ENCODE assay signal across 30 mouse cellular contexts in genomic region chr8:11692455-11692854, GRCm38 (mm10). TPM values are rescaled to one million over a fixed set of nuclear protein-coding genes. Genes with fewer than 3 reads are reported as not detected.
DNase-seq lines count a peak whose midpoint lies in the region; ATAC-seq and TF ChIP-seq lines count a peak whose summit lies in the region.
"Had no signal": no experiment of that assay in that cellular context is flagged by ENCODE, and none has a peak within 500 bp of the region (broad histone marks: within the 10 kb centered on the region; RNA-seq: fewer than 3 reads in every experiment).

No protein-coding gene starts in this region.

- no peak overlapping the region for H3K4me3 ChIP-seq in intestine, embryonic 15.5 days (replicated peaks)
- no peak overlapping the region for H3K4me3 ChIP-seq in intestine, postnatal 0 days (ENCODE audit: low read depth, low read length)
- no peak overlapping the region for H3K4me3 ChIP-seq in intestine, embryonic 16.5 days (ENCODE audit: low read length)
- H3K4me3 ChIP-seq: embryonic facial prominence, embryonic 12.5 days; embryonic facial prominence, embryonic 15.5 days; forebrain, embryonic 12.5 days; forebrain, embryonic 15.5 days; heart, embryonic 13.5 days; hindbrain, embryonic 13.5 days had no signal

- no peaks in the 10 kb centered on the region for H3K36me3 ChIP-seq in intestine, embryonic 15.5 days
- no peaks in the 10 kb centered on the region for H3K36me3 ChIP-seq in intestine, postnatal 0 days (ENCODE audit: control insufficient read depth, insufficient read depth)
- no peaks in the 10 kb centered on the region for H3K36me3 ChIP-seq in intestine, embryonic 16.5 days (ENCODE audit: control insufficient read depth, insufficient read depth, low read length)
- H3K36me3 ChIP-seq: embryonic facial prominence, embryonic 12.5 days; embryonic facial prominence, embryonic 15.5 days; forebrain, embryonic 12.5 days; forebrain, embryonic 15.5 days; heart, embryonic 13.5 days; hindbrain, embryonic 13.5 days had no signal

- no peaks in the 10 kb centered on the region for H3K9me3 ChIP-seq in intestine, embryonic 15.5 days
- 0 out of 2 replicates have a peak, but pooled peaks cover 2% of the 10 kb centered on the region for H3K9me3 ChIP-seq in intestine, postnatal 0 days (ENCODE audit: control insufficient read depth)
- H3K9me3 ChIP-seq in intestine, embryonic 16.5 days (ENCODE audit: control insufficient read depth, low read length), result no peaks in the 10 kb centered on the region
- H3K9me3 ChIP-seq: embryonic facial prominence, embryonic 12.5 days; embryonic facial prominence, embryonic 15.5 days; forebrain, embryonic 12.5 days; forebrain, embryonic 15.5 days; heart, embryonic 13.5 days; hindbrain, embryonic 13.5 days had no signal

- TF ChIP-seq CTCF in intestine, postnatal 0 days (IDR thresholded peaks at IDR 0.05; ENCODE audit: low read depth), result no peak

- WGBS in intestine, embryonic 15.5 days, result 26% methylated on average over 1 of the region's 1 CpGs
- 9% methylated on average over 1 of the region's 1 CpGs for WGBS in intestine, postnatal 0 days
- WGBS in intestine, embryonic 16.5 days, result 32% methylated on average over 1 of the region's 1 CpGs

- H3K4me1 ChIP-seq in intestine, embryonic 15.5 days (replicated peaks), result no peaks in the 10 kb centered on the region
- no peaks in the 10 kb centered on the region for H3K4me1 ChIP-seq in intestine, postnatal 0 days (replicated peaks; ENCODE audit: control insufficient read depth, insufficient read depth, low read length)
- no peaks in the 10 kb centered on the region for H3K4me1 ChIP-seq in intestine, embryonic 16.5 days (ENCODE audit: control insufficient read depth, insufficient read depth, low read length)
- H3K4me1 ChIP-seq: embryonic facial prominence, embryonic 12.5 days; embryonic facial prominence, embryonic 15.5 days; forebrain, embryonic 15.5 days; hindbrain, embryonic 13.5 days had no signal

- H3K4me2 ChIP-seq in intestine, embryonic 15.5 days (replicated peaks), result no peak overlapping the region
- H3K4me2 ChIP-seq in intestine, postnatal 0 days (replicated peaks; ENCODE audit: low read depth), result no peak overlapping the region
- H3K4me2 ChIP-seq in intestine, embryonic 16.5 days (ENCODE audit: low read depth, low read length), result no peak overlapping the region
- H3K4me2 ChIP-seq: embryonic facial prominence, embryonic 12.5 days; embryonic facial prominence, embryonic 15.5 days; forebrain, embryonic 12.5 days; forebrain, embryonic 15.5 days; heart, embryonic 13.5 days; hindbrain, embryonic 13.5 days had no signal

- no peak overlapping the region for H3K9ac ChIP-seq in intestine, embryonic 15.5 days
- H3K9ac ChIP-seq in intestine, postnatal 0 days (ENCODE audit: low read depth, low read length), result no peak overlapping the region
- H3K9ac ChIP-seq in intestine, embryonic 16.5 days (ENCODE audit: low read depth, low read length), result no peak overlapping the region
- H3K9ac ChIP-seq: embryonic facial prominence, embryonic 12.5 days; embryonic facial prominence, embryonic 15.5 days; forebrain, embryonic 12.5 days; forebrain, embryonic 15.5 days; heart, embryonic 13.5 days; hindbrain, embryonic 13.5 days had no signal

- H3K27ac ChIP-seq in intestine, embryonic 15.5 days, result no peak overlapping the region
- no peak overlapping the region for H3K27ac ChIP-seq in intestine, postnatal 0 days (ENCODE audit: low read depth, low read length)
- no peak overlapping the region for H3K27ac ChIP-seq in intestine, embryonic 16.5 days (ENCODE audit: low read length)
- H3K27ac ChIP-seq: embryonic facial prominence, embryonic 12.5 days; embryonic facial prominence, embryonic 15.5 days; forebrain, embryonic 12.5 days; forebrain, embryonic 15.5 days; heart, embryonic 13.5 days; hindbrain, embryonic 13.5 days had no signal

- ATAC-seq in intestine, embryonic 15.5 days, result peak; percentile 43; the same call in 1 of the 2 replicates
- ATAC-seq in intestine, postnatal 0 days, result no peak
- peak; percentile 33; the same call in 1 of the 2 replicates for ATAC-seq in intestine, embryonic 16.5 days
- no peak for ATAC-seq in erythroid progenitor cell, adult 5-6 weeks (replicated peaks; ENCODE audit: low FRiP score, poor library complexity, severe bottlenecking)
- ATAC-seq: CD4-positive, CD25-positive, alpha-beta regulatory T cell, adult 4 months; forebrain, embryonic 15.5 days; hindbrain, embryonic 16.5 days; Patski had no signal

- peak; percentile 14 for DNase-seq in lung, postnatal 36 days
- no peak for DNase-seq in lung, postnatal 4 days
- DNase-seq: adrenal gland, postnatal 10 days; adrenal gland, postnatal 36 days; cerebellum, adult 18-20 months; cerebellum, adult 9-11 months; cerebellum, postnatal 25 days; kidney, adult 11 months had no signal

- no peaks in the 10 kb centered on the region for H3K27me3 ChIP-seq in intestine, embryonic 15.5 days (replicated peaks)
- no peaks in the 10 kb centered on the region for H3K27me3 ChIP-seq in intestine, postnatal 0 days (replicated peaks; ENCODE audit: control insufficient read depth, insufficient read depth, low read length)
- H3K27me3 ChIP-seq in intestine, embryonic 16.5 days (replicated peaks; ENCODE audit: control insufficient read depth, insufficient read depth, low read length), result no peaks in the 10 kb centered on the region
- H3K27me3 ChIP-seq: embryonic facial prominence, embryonic 12.5 days; embryonic facial prominence, embryonic 15.5 days; forebrain, embryonic 12.5 days; forebrain, embryonic 15.5 days; hindbrain, embryonic 13.5 days; Patski had no signal

RNA-seq across cellular contexts. Expression of gene 1700016D06Rik, which starts 8.4 kb away (rescaled TPM):
- polyA plus RNA-seq in intestine, embryonic 15.5 days (2015; fragmentation: Nextera tagmentation; extraction: Ambion mirVana), result not detected in 2 replicates
- not detected in 2 replicates for polyA plus RNA-seq in intestine, postnatal 0 days (2015; fragmentation: Nextera tagmentation; extraction: Ambion mirVana)
- polyA plus RNA-seq in intestine, embryonic 16.5 days (2015; fragmentation: Nextera tagmentation; extraction: Ambion mirVana), result not detected in 2 replicates
- not detected in 2 replicates for total RNA-seq in erythroid progenitor cell, adult 5-6 weeks (2015; ENCODE audit: low replicate concordance)
- not detected in 2 replicates for total RNA-seq in erythroid progenitor cell, adult 5-6 weeks (2017; ENCODE audit: low replicate concordance)
- total RNA-seq: adrenal gland, adult 18-20 months; adrenal gland, postnatal 10 days; adrenal gland, postnatal 36 days; common myeloid progenitor, adult 5-6 weeks; gastrocnemius, adult 8-10 months; gastrocnemius, postnatal 25 days; heart, adult 18-20 months; heart, postnatal 25 days; hematopoietic stem cell, adult 5-6 weeks had no signal
- polyA plus RNA-seq: C2C12; embryonic facial prominence, embryonic 12.5 days; embryonic facial prominence, embryonic 15.5 days; forebrain, embryonic 12.5 days; heart, embryonic 13.5 days; heart, embryonic 16.5 days; hindbrain, embryonic 13.5 days; hindbrain, embryonic 16.5 days; Patski had no signal

RNA-seq across cellular contexts. Expression of gene Arhgef7, which starts 35.1 kb away (rescaled TPM):
- polyA plus RNA-seq in intestine, embryonic 15.5 days (2015; fragmentation: Nextera tagmentation; extraction: Ambion mirVana), result 27.7 and 28.4 TPM in 2 replicates
- polyA plus RNA-seq in intestine, postnatal 0 days (2015; fragmentation: Nextera tagmentation; extraction: Ambion mirVana), result 14.5 and 14.9 TPM in 2 replicates
- 23.9 and 24.0 TPM in 2 replicates for polyA plus RNA-seq in intestine, embryonic 16.5 days (2015; fragmentation: Nextera tagmentation; extraction: Ambion mirVana)
- total RNA-seq in erythroid progenitor cell, adult 5-6 weeks (2015; ENCODE audit: low replicate concordance), result 4.3 and 12.2 TPM in 2 replicates
- total RNA-seq in erythroid progenitor cell, adult 5-6 weeks (2017; ENCODE audit: low replicate concordance), result 12.9 and 15.0 TPM in 2 replicates

RNA-seq across cellular contexts. Expression of gene Ankrd10, which starts 56.9 kb away (rescaled TPM):
- polyA plus RNA-seq in intestine, embryonic 15.5 days (2015; fragmentation: Nextera tagmentation; extraction: Ambion mirVana), result 79.1 and 79.9 TPM in 2 replicates
- 24.2 and 25.5 TPM in 2 replicates for polyA plus RNA-seq in intestine, postnatal 0 days (2015; fragmentation: Nextera tagmentation; extraction: Ambion mirVana)
- 68.9 and 73.5 TPM in 2 replicates for polyA plus RNA-seq in intestine, embryonic 16.5 days (2015; fragmentation: Nextera tagmentation; extraction: Ambion mirVana)
- 10.1 and 30.2 TPM in 2 replicates for total RNA-seq in erythroid progenitor cell, adult 5-6 weeks (2015; ENCODE audit: low replicate concordance)
- total RNA-seq in erythroid progenitor cell, adult 5-6 weeks (2017; ENCODE audit: low replicate concordance), result 6.4 and 11.2 TPM in 2 replicates

Comparison
In these comparisons a context has a peak if more than half of its experiments do, and no peak if none do; other contexts are left out.
1. ATAC-seq: peak in intestine, embryonic 15.5 days (single experiment) and intestine, embryonic 16.5 days (single experiment); none in intestine, postnatal 0 days (single experiment) and erythroid progenitor cell, adult 5-6 weeks (single experiment).